Mouse (Mus musculus): Measurements from ENCODE around the gene 1190007I07Rik. TPM values are rescaled to one million over a fixed set of nuclear protein-coding genes. Genes with fewer than 3 reads are reported as not detected.

The 1190007I07Rik gene
- polyA plus RNA-seq (2012; rRNA removed) = 51.2 and 64.9 TPM in 2 replicates

DNA sequence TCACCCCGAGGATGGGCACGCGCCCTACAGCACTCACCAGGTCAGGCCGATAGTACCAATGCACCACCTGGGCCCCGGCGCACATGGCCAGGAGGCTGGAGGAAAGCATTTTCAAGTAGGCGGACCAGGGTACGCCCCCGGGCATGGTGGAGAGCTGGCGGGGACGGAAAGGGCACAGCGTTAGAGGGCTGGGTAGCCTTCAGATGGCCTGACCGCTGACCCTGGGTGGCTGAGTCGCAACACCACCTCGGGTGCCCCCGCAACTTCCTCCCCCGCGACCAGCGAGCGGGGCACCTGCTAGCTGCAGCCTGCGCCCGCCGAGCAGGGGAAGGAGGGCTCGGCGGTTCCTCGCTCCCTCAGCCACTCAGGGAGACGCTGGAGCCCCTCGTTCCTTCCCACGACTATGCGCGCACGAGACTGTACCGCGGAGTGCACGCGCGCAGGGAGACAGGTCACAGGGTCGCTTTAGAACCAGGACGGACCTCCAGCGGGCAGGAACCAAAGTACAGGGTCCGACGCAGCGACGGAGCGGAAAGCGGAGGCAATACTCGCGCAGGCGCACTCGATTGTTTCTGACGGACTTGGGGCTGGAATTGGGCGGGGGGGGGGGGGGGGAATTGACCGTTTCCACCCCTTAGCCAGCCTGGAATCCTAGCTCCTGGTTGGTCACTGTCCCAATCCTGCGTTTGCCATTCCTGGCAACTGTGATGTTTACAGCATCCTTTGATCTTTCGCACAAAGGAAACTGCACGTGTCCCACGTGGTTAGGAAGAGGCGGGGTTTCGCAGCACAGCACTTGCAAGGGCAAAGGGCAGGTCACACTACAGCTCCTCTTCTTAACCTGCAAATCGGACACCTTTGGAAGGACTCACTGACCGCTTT lies at the start of gene 1190007I07Rik:
Gene 1190007I07Rik (minus strand): TSS at position 558 of the 882 bp plus-strand sequence.

DNA sequence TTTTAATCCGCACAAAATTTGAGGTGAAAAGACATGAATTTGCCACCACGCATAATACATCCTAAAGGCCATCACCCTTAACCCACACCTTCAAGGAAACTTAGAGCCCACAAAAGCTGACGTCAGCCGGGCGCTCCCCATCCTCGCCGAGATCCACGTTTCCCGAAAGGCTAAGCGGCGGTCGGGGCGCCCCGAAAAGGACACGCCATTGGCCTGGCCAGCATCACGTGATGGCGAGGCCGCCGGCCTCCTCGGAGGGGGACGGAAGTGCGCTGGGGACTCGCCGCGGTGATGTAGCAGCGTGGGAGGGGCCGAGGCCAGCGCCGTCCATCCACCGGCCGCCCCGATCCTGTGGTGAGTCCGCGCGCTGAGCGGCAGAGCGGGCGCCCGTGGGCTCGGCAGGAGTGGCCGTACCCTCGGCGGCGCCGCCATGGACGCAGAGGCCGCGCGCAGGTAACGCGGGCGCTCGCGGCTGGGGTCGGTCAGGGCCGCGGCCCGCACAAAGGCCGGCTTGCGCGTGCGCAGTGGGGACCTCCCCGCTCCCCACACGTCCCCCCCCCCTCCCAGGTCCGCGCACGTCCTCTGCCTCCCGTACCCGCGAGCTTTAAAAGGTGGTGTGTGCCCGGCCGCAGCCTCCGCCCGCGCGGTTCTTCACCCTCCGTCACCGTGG lies 6.7 kb upstream of the 1190007I07Rik start, which contains the start of gene Tdg:
Gene Tdg (plus strand): TSS at position 243 of the 670 bp plus-strand sequence.

Other genes starting within 250 kb of the 1190007I07Rik start
- gene Gm1553, start 130.6 kb downstream of the 1190007I07Rik start, polyA plus RNA-seq (2012; rRNA removed) = not detected in 2 replicates
- 23.0 and 23.7 TPM in 2 replicates for gene Tdg, start 6.6 kb upstream of the 1190007I07Rik start, polyA plus RNA-seq (2012; rRNA removed)
- 1.2 and 2.5 TPM in 2 replicates for gene Glt8d2, start 67.4 kb upstream of the 1190007I07Rik start, polyA plus RNA-seq (2012; rRNA removed)
- gene Hcfc2, start 72.9 kb upstream of the 1190007I07Rik start, polyA plus RNA-seq (2012; rRNA removed) = 8.6 and 9.6 TPM in 2 replicates
- 5.5 and 6.6 TPM in 2 replicates for gene Nfyb, start 140.9 kb upstream of the 1190007I07Rik start, polyA plus RNA-seq (2012; rRNA removed)
- gene Txnrd1, start 210.7 kb upstream of the 1190007I07Rik start, polyA plus RNA-seq (2012; rRNA removed) = 37.7 and 46.7 TPM in 2 replicates
- 0.14 and 0.38 TPM in 2 replicates for gene Eid3, start 243.4 kb upstream of the 1190007I07Rik start, polyA plus RNA-seq (2012; rRNA removed)

All from ovary, adult 2 months (tissue).